In the genomic region with DNA sequence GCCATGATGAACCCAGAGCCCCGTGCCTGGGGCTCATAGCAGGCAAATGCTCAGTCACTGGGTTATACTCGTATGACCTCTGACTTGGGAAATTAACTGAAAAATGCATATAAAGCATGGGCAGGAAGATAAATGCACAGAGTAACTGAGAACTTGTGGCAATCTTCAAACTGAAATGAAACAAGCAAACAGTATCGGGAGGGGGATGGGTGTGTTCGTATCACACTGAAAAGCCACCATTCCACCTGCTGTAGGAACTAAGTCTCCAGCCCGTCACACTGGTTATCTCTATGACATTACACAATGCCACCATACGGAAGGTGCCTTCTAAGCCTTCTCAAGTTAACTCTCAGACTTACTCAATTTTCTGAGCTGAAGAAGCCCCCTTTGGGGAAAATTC, we compare ENCODE assay signal across 20 mouse cellular contexts.
DNase-seq lines count a peak whose midpoint lies in the region; ATAC-seq and TF ChIP-seq lines count a peak whose summit lies in the region.
"Had no signal": no experiment of that assay in that cellular context is flagged by ENCODE, and none has a peak within 500 bp of the region (broad histone marks: within the 10 kb centered on the region; RNA-seq: fewer than 3 reads in every experiment).

No protein-coding gene starts in this region.

- H3K27me3 ChIP-seq in CH12.LX (replicated peaks): no peaks in the 10 kb centered on the region
- no peaks in the 10 kb centered on the region for H3K27me3 ChIP-seq in liver, postnatal 0 days (ENCODE audit: insufficient read depth, low read length)
- no peaks in the 10 kb centered on the region for H3K27me3 ChIP-seq in heart, embryonic 12.5 days (replicated peaks)
- H3K27me3 ChIP-seq: embryonic facial prominence, embryonic 13.5 days; limb, embryonic 13.5 days had no signal

- TF ChIP-seq RAD21 in CH12.LX (IDR thresholded peaks at IDR 0.05; ENCODE audit: low read depth, low read length): no peak

- no peak for TF ChIP-seq CTCF in CH12.LX (conservative IDR thresholded peaks at IDR 0.05 in 1 of 2, IDR thresholded peaks at IDR 0.05 in 1 of 2; ENCODE audit: low read depth in 2 of 2, low read length in 2 of 2)
- no peak for TF ChIP-seq CTCF in liver, postnatal 0 days (IDR thresholded peaks at IDR 0.05; ENCODE audit: low read depth)

- H3K9ac ChIP-seq in CH12.LX (ENCODE audit: insufficient read depth, low read depth): peak overlapping the region; percentile 89
- no peak overlapping the region for H3K9ac ChIP-seq in liver, postnatal 0 days (replicated peaks)
- no peak overlapping the region for H3K9ac ChIP-seq in heart, embryonic 12.5 days
- H3K9ac ChIP-seq: embryonic facial prominence, embryonic 13.5 days; hindbrain, embryonic 15.5 days; limb, embryonic 13.5 days had no signal

- H3K27ac ChIP-seq in CH12.LX (ENCODE audit: insufficient read depth, low read depth): no peak overlapping the region
- H3K27ac ChIP-seq in liver, postnatal 0 days (ENCODE audit: low read depth): no peak overlapping the region
- H3K27ac ChIP-seq in heart, embryonic 12.5 days (ENCODE audit: poor library complexity, severe bottlenecking): no peak overlapping the region
- H3K27ac ChIP-seq: embryonic facial prominence, embryonic 13.5 days; gastrocnemius, adult 2 months; hindbrain, embryonic 15.5 days; limb, embryonic 13.5 days; midbrain, embryonic 10.5 days had no signal

- ATAC-seq in liver, postnatal 0 days: no peak
- no peak for ATAC-seq in heart, embryonic 12.5 days (ENCODE audit: insufficient number of reproducible peaks, low FRiP score)

- WGBS in liver, postnatal 0 days (ENCODE audit: insufficient replicate concordance): 50% methylated on average over 6 of the region's 6 CpGs
- 70% methylated on average over 6 of the region's 6 CpGs for WGBS in heart, embryonic 12.5 days

- peak overlapping the region; percentile 61 to 80 (median 61) for H3K4me3 ChIP-seq in CH12.LX (replicated peaks in 1 of 3; ENCODE audit: low read depth in 2 of 3, low read length in 2 of 3, poor library complexity in 1 of 3)
- H3K4me3 ChIP-seq in liver, postnatal 0 days (ENCODE audit: low read depth, low read length): no peak overlapping the region
- H3K4me3 ChIP-seq in heart, embryonic 12.5 days: no peak overlapping the region
- H3K4me3 ChIP-seq: embryonic facial prominence, embryonic 13.5 days; gastrocnemius, adult 2 months; hindbrain, embryonic 15.5 days; limb, embryonic 13.5 days; midbrain, embryonic 10.5 days had no signal

- dilution Hi-C loops in CH12.LX (cut with MboI; ENCODE audit: extremely low pct_ligation_motif_present, extremely low pct_unique_long_range_greater_than_20kb, low sequenced_read_pairs): no loop called here

- intact Hi-C loops in heart, postnatal 36 days (cut with DNase I): loop anchor here (5.0 kb wide), 1 partner anchor 233 kb away; no protein-coding TSS in a partner anchor

- H3K36me3 ChIP-seq in CH12.LX (replicated peaks in 1 of 2; ENCODE audit: control insufficient read depth in 1 of 2, insufficient read depth in 1 of 2, low read length in 1 of 2): peaks cover 8 to 27% of the 10 kb centered on the region in 2 experiments
- no peaks in the 10 kb centered on the region for H3K36me3 ChIP-seq in liver, postnatal 0 days (replicated peaks; ENCODE audit: insufficient read depth, low read length)
- no peaks in the 10 kb centered on the region for H3K36me3 ChIP-seq in heart, embryonic 12.5 days
- H3K36me3 ChIP-seq: embryonic facial prominence, embryonic 13.5 days; hindbrain, embryonic 15.5 days; limb, embryonic 13.5 days; midbrain, embryonic 10.5 days had no signal

- H3K79me2 ChIP-seq in CH12.LX (replicated peaks; ENCODE audit: control insufficient read depth, extremely low read depth, insufficient read depth, poor library complexity, severe bottlenecking): 0 out of 2 replicates have a peak, but pooled peaks cover 2% of the 10 kb centered on the region

- H3K4me2 ChIP-seq in CH12.LX (ENCODE audit: insufficient read depth, low read depth, poor library complexity, severe bottlenecking): peak overlapping the region; percentile 97
- no peak overlapping the region for H3K4me2 ChIP-seq in liver, postnatal 0 days (ENCODE audit: low read depth, low read length)
- H3K4me2 ChIP-seq in heart, embryonic 12.5 days: no peak overlapping the region
- H3K4me2 ChIP-seq: embryonic facial prominence, embryonic 13.5 days; hindbrain, embryonic 15.5 days; limb, embryonic 13.5 days had no signal

- H3K9me3 ChIP-seq in CH12.LX (replicated peaks; ENCODE audit: low read length): peaks cover 7% of the 10 kb centered on the region
- H3K9me3 ChIP-seq in liver, postnatal 0 days (ENCODE audit: low read length): no peaks in the 10 kb centered on the region
- H3K9me3 ChIP-seq in heart, embryonic 12.5 days (replicated peaks): no peaks in the 10 kb centered on the region
- H3K9me3 ChIP-seq: embryonic facial prominence, embryonic 13.5 days; hindbrain, embryonic 15.5 days; limb, embryonic 13.5 days; midbrain, embryonic 10.5 days had no signal

- 0 out of 2 replicates have a peak, but pooled peaks have one; percentile 20 for TF ChIP-seq EP300 in CH12.LX (IDR thresholded peaks at IDR 0.05; ENCODE audit: low read length)
- TF ChIP-seq EP300 in liver, postnatal 0 days (IDR thresholded peaks at IDR 0.05; ENCODE audit: low read depth): 0 out of 2 replicates have a peak, but pooled peaks have one; percentile 26

- TF ChIP-seq POLR2A in CH12.LX (IDR thresholded peaks at IDR 0.05; ENCODE audit: low read depth, low read length): no peak

- in situ Hi-C loops in CH12.LX (cut with MboI; ENCODE audit: low pct_ligation_motif_present, low pct_unique_long_range_greater_than_20kb, low sequenced_read_pairs): no loop called here

- DNase-seq in A20 (ENCODE audit: low read depth, low spot score): peak; percentile 54
- DNase-seq in CH12.LX (ENCODE audit: extremely low read depth): peak; percentile 35
- peak; percentile 62 for DNase-seq in induced T-regulatory cell, adult 2 months (ENCODE audit: low read depth)
- DNase-seq in liver, postnatal 0 days: no peak
- DNase-seq in heart, postnatal 36 days: no peak
- no peak for DNase-seq in Muller cell, postnatal 12 days (ENCODE audit: inconsistent ontology term)
- DNase-seq: adrenal gland, adult 8-10 months; cerebellum, adult 9-11 months; gastrocnemius, adult 2 months; heart, postnatal 4 days; kidney, adult 18-20 months; kidney, postnatal 36 days; layer of hippocampus, adult 9-11 months; lung, adult 2 months; right cerebral cortex, postnatal 4 days had no signal

- peaks cover 3 to 20% of the 10 kb centered on the region in 2 experiments for H3K4me1 ChIP-seq in CH12.LX (ENCODE audit: control insufficient read depth in 1 of 2, insufficient read depth in 2 of 2)
- H3K4me1 ChIP-seq in liver, postnatal 0 days (ENCODE audit: insufficient read depth): 0 out of 2 replicates have a peak, but pooled peaks cover 4% of the 10 kb centered on the region
- peaks cover 13% of the 10 kb centered on the region for H3K4me1 ChIP-seq in heart, embryonic 12.5 days (replicated peaks)

TF ChIP-seq in CH12.LX, 34 proteins besides CTCF, POLR2A, EP300 and RAD21:
- TF ChIP-seq MAFK (IDR thresholded peaks at IDR 0.05; ENCODE audit: insufficient replicate concordance, low read length) (no peak), USF2 (conservative IDR thresholded peaks at IDR 0.05; ENCODE audit: low read depth, low read length) (no peak), UBTF (IDR thresholded peaks at IDR 0.05; ENCODE audit: low read depth, low read length) (no peak), ZNF384 (IDR thresholded peaks at IDR 0.05; ENCODE audit: low read depth, low read length) (no peak), TCF12 (IDR thresholded peaks at IDR 0.05; ENCODE audit: low read depth, low read length) (0 out of 2 replicates have a peak, but pooled peaks have one; percentile 11), ZMIZ1 (IDR thresholded peaks at IDR 0.05; ENCODE audit: low read depth, low read length) (no peak), CHD2 (IDR thresholded peaks at IDR 0.05; ENCODE audit: low read length) (peak; percentile 65), ETS1 (conservative IDR thresholded peaks at IDR 0.05; ENCODE audit: low read depth, low read length) (no peak), HCFC1 (IDR thresholded peaks at IDR 0.05; ENCODE audit: low read depth, low read length) (no peak), TBP (conservative IDR thresholded peaks at IDR 0.05; ENCODE audit: low read depth, low read length) (no peak), RCOR1 (conservative IDR thresholded peaks at IDR 0.05; ENCODE audit: low read depth, low read length) (no peak)

Comparison
In these comparisons a context has a peak if more than half of its experiments do, and no peak if none do; other contexts are left out.
1. DNase-seq: peak in A20 (single experiment), CH12.LX (single experiment) and induced T-regulatory cell, adult 2 months (single experiment); none in liver, postnatal 0 days (single experiment), heart, postnatal 36 days (0 of 2) and Muller cell, postnatal 12 days (single experiment).
2. H3K4me3 ChIP-seq: peak in CH12.LX (3 of 3); none in liver, postnatal 0 days (single experiment) and heart, embryonic 12.5 days (single experiment).